Mouse (Mus musculus) hindbrain, embryonic 15.5 days (tissue): ENCODE data around the gene H2-M10.6. TPM values are rescaled to one million over a fixed set of nuclear protein-coding genes. Genes with fewer than 3 reads are reported as not detected.
A peak's percentile ranks its signal among the peaks of the same experiment; 100 is the strongest.
"Not testable (repeated sequence)": the region's sequence is repeated elsewhere in the genome, so short reads cannot be mapped to it uniquely, and the experiment has no call there.

Experiments
- ATAC-seq: fragments of 200-750 bp; cut with Nextera tagmentation; 2 replicates; pipeline ENCODE4 v1.8.0; 2017; ENCODE audit warnings: low read depth, moderate number of reproducible peaks, moderate TSS enrichment; ENCODE audit not compliant: low FRiP score
- H3K27ac ChIP-seq: fragments of 300-500 bp; sonication (generic); replicated peaks from 2 replicates; pipeline ENCODE4 v1.5.1; 2015; ENCODE audit warnings: mild to moderate bottlenecking, inconsistent platforms
- H3K27me3 ChIP-seq: fragments of 300-500 bp; sonication (generic); 2 replicates; pipeline ENCODE4 v1.6.1; 2015; ENCODE audit warnings: control low read depth, inconsistent platforms
- H3K36me3 ChIP-seq: fragments of 300-500 bp; sonication (generic); 2 replicates; pipeline ENCODE4 v1.6.1; 2015; ENCODE audit warnings: control low read depth, inconsistent platforms
- H3K4me1 ChIP-seq: fragments of 300-500 bp; sonication (generic); replicated peaks from 2 replicates; pipeline ENCODE4 v1.6.1; 2015; ENCODE audit warnings: control low read depth, inconsistent platforms
- H3K4me2 ChIP-seq: fragments of 300-500 bp; sonication (generic); 2 replicates; pipeline ENCODE4 v1.6.1; 2015; ENCODE audit warnings: moderate library complexity, mild to moderate bottlenecking, inconsistent platforms
- H3K4me3 ChIP-seq: fragments of 300-500 bp; sonication (generic); 2 replicates; pipeline ENCODE4 v1.5.1; 2015; ENCODE audit warnings: mild to moderate bottlenecking, inconsistent platforms
- H3K9ac ChIP-seq: fragments of 300-500 bp; sonication (generic); 2 replicates; pipeline ENCODE4 v1.6.1; 2015; ENCODE audit warnings: inconsistent platforms
- H3K9me3 ChIP-seq: fragments of 300-500 bp; sonication (generic); 2 replicates; pipeline ENCODE4 v1.6.1; 2016; ENCODE audit warnings: control low read depth, inconsistent platforms
- WGBS: fragments of 180-500 bp; shearing (Covaris S2); methylation state at CpG from one replicate; pipeline ENCODE4 v1.1.7; 2015; 5-methylcytosine and 5-hydroxymethylcytosine counted together
- polyA plus RNA-seq: library from polyadenylated mRNA; unstranded; fragments of >200 nt; fragmentation: Nextera tagmentation; extraction: Ambion mirVana; gene quantifications from 2 replicates; pipeline ENCODE4 v1.2.1, GENCODE M21; 2015

The H2-M10.6 gene
- not detected in 2 replicates for polyA plus RNA-seq

DNA sequence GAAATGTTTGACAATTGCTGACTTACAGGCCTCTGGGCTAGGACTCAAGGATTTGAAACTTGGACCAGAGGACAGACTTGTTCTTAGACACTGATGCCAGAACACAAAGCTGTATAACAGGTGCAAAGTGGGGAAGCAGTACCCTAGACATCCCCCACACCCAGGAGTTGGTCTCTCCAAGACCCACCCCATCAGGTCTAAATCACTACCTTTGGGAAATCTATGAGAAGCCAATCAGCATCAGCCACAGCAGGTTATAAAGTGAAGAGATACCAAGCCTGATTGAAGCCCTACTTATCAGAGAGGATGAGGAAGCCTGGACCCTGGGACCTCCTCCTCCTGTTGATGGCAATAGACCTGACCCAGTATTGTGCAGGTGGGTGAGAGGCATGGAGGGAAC lies at the start of gene H2-M10.6:
Gene H2-M10.6 (plus strand): TSS at position 301 of the 400 bp plus-strand sequence.
- no peaks in the 10 kb centered on the region for H3K9me3 ChIP-seq
- H3K27me3 ChIP-seq: no peaks in the 10 kb centered on the region
- H3K4me2 ChIP-seq: no peak within 1 kb of the TSS
- H3K36me3 ChIP-seq: no peaks in the 10 kb centered on the region
- H3K4me1 ChIP-seq: no peaks in the 10 kb centered on the region
- no peak within 1 kb of the TSS for H3K27ac ChIP-seq
- no peak for ATAC-seq
- no peak within 1 kb of the TSS for H3K9ac ChIP-seq
- H3K4me3 ChIP-seq: no peak within 1 kb of the TSS

DNA sequence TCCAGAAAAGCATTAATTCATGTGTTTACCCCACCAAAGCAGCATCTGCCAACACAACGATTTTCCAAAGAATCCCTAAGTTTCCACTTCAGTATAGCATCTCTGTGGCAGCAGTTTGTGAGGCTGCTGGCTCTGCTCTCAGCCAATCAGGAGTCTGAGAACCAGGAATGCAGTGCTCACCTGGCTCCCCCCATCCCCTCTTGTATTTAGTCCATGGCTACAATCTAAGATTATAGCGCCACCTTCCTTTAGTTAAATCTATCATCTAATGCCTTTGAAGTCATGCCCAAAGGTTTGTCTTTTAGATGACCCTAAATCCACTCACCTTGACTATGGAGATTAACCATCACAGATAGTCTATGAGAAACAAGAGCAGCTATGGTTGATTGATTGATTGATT lies 48.2 kb upstream of the H2-M10.6 start:
- Histone ChIP-seq H3K9ac (no peak overlapping the region), H3K9me3 (no peaks in the 10 kb centered on the region), H3K4me3 (no peak overlapping the region), H3K27ac (no peak overlapping the region), H3K4me1 (no peaks in the 10 kb centered on the region), H3K36me3 (no peaks in the 10 kb centered on the region), H3K4me2 (no peak overlapping the region), H3K27me3 (no peaks in the 10 kb centered on the region)
- WGBS: 61% methylated on average over 2 of the region's 2 CpGs
- peak; percentile 45; the same call in 1 of the 2 replicates for ATAC-seq

DNA sequence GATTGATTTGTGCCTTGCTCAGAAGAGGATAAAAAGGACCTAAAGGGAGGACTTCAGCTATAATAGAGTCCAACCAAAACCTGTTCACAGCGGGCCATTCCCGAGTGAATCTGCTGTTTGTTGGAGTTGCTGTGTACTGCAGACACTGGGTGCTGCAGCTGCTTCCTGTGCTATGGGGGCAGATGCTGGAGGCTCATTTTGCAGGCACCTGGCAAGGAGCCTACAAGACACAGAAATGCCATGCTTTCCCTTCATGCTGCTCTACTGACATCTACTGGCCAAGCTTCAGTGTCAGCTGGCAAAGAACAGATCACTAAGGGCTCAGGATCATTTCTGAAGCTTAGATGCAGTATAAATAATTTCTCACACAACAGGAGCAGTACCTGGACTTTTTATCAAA lies 47.7 kb upstream of the H2-M10.6 start:
- H3K27ac ChIP-seq, H3K9me3 ChIP-seq, H3K27me3 ChIP-seq, H3K4me1 ChIP-seq, H3K4me2 ChIP-seq, H3K4me3 ChIP-seq, H3K36me3 ChIP-seq, H3K9ac ChIP-seq: not testable (repeated sequence)
- 22% methylated on average over 2 of the region's 2 CpGs for WGBS
- ATAC-seq: peak; percentile 71

DNA sequence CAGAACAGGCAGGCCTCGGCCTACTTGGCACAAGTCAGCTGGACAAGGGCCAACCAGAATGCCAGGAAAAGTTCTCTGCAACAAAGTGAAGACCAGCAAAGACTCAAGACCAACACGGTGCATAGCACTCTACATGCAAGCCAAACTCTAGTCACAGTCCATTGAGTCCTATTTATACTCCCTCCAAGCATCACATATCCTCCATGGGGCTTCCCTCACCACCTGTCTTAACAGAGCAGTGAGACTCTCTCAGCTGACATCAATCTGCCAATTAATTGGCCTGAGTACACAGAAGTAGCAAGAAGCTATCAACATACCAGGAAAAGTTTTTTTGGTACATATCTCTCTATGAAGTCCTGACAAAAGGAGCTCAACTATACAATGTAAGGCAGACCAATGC lies 46.6 kb upstream of the H2-M10.6 start:
- not testable (repeated sequence) for H3K9me3 ChIP-seq, H3K27me3 ChIP-seq, ATAC-seq, H3K9ac ChIP-seq, H3K4me2 ChIP-seq, H3K4me3 ChIP-seq, H3K27ac ChIP-seq, H3K36me3 ChIP-seq, H3K4me1 ChIP-seq
- 69% methylated on average over 2 of the region's 2 CpGs for WGBS

DNA sequence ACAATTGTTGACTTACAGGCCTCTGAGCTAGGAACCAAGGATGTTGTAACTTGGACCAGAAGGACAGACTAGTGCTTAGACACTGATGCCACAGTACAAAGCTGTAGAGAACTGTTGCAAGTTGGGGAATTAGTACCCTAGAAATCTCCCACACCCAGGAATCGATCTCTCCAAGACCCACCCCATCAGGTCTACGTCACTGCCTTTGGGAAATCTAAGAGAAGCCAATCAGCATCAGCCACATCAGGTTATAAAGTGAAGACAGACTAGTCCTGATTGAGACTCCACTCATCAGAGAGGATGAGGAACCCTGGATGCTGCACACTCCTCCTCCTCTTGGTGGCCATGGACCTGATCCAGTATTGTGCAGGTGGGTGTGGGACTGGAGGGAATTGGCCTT lies 39.4 kb upstream of the H2-M10.6 start, which contains the start of gene H2-M10.5:
Gene H2-M10.5 (plus strand): TSS at position 301 of the 400 bp plus-strand sequence.
- not testable (repeated sequence) for H3K4me2 ChIP-seq, H3K27ac ChIP-seq, H3K4me1 ChIP-seq, H3K36me3 ChIP-seq, H3K4me3 ChIP-seq, H3K9ac ChIP-seq, ATAC-seq, H3K27me3 ChIP-seq, H3K9me3 ChIP-seq
- WGBS: 96% methylated on average over 2 of the region's 2 CpGs

DNA sequence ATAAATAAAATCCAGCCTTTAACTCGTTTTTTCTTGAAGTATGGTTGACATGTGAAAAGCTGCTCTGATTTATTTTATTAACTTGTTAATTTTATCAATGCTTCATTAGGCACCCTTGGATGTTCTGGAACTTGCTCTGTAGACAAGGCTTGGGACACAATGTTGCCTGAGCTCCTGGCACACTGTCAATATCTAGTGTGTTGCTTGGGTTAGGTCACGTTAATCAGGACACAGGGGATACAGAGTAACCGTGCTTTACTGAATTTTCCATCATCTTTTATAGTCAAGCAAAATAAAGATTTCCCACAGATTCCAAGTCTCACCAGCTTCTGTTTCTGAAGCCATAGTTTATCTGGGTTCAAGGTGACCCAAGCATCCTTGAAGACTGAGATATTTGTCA lies 30.4 kb upstream of the H2-M10.6 start:
- H3K9ac ChIP-seq: no peak overlapping the region
- 66% methylated on average over 3 of the region's 3 CpGs for WGBS
- H3K4me1 ChIP-seq: no peaks in the 10 kb centered on the region
- H3K27ac ChIP-seq: no peak overlapping the region
- no peaks in the 10 kb centered on the region for H3K36me3 ChIP-seq
- H3K4me2 ChIP-seq: no peak overlapping the region
- no peak for ATAC-seq
- no peaks in the 10 kb centered on the region for H3K9me3 ChIP-seq
- no peaks in the 10 kb centered on the region for H3K27me3 ChIP-seq
- H3K4me3 ChIP-seq: no peak overlapping the region

DNA sequence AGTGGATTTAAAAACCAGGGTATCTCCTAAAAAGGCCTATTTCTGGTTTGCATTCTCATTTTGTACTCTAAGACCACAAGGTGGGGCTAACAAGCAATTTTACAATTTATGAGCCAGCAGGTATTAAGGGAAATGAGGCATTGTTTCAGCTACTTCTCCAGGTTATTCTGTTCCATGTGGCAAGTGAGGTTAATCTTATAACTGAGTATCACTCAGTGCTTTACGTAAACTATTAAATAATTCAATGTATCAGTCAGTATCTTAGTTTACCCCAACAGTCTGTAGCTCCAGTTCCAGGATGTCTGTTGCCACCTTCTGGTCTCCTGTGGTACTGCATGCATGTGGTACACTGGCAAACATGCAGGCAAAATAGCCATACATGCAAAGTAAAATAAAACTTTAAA lies 25.5 kb upstream of the H2-M10.6 start:
- not testable (repeated sequence) for H3K27ac ChIP-seq, H3K9me3 ChIP-seq, H3K4me2 ChIP-seq, H3K4me1 ChIP-seq, H3K36me3 ChIP-seq, H3K27me3 ChIP-seq, H3K9ac ChIP-seq, H3K4me3 ChIP-seq
- WGBS: 33% methylated on average over 1 of the region's 1 CpGs
- peak; percentile 30; the same call in 1 of the 2 replicates for ATAC-seq

DNA sequence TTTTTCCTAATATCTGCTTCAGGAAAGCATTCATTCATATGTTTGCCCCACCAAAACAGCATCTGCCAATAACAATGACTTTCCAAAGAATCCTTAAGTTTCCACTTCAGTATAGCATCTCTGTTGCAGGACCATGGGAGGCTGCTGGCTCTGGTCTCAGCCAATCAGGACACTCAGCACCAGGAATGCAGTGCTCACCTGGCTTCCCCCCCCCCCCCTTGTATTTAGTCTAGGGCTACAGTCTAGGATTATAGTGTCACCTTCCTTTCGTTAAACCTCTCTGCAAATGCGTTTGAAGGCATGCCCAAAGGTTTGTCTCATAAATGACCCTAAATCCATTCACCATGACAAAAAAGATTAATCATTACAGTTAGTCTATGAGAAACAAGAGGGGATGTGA lies 23.6 kb upstream of the H2-M10.6 start:
- 73% methylated on average over 2 of the region's 2 CpGs for WGBS
- Histone ChIP-seq H3K36me3 (no peaks in the 10 kb centered on the region), H3K4me2 (no peak overlapping the region), H3K4me3 (no peak overlapping the region), H3K9ac (no peak overlapping the region), H3K27ac (no peak overlapping the region), H3K27me3 (no peaks in the 10 kb centered on the region), H3K4me1 (no peaks in the 10 kb centered on the region), H3K9me3 (no peaks in the 10 kb centered on the region)
- ATAC-seq: peak; percentile 55; the same call in 1 of the 2 replicates

DNA sequence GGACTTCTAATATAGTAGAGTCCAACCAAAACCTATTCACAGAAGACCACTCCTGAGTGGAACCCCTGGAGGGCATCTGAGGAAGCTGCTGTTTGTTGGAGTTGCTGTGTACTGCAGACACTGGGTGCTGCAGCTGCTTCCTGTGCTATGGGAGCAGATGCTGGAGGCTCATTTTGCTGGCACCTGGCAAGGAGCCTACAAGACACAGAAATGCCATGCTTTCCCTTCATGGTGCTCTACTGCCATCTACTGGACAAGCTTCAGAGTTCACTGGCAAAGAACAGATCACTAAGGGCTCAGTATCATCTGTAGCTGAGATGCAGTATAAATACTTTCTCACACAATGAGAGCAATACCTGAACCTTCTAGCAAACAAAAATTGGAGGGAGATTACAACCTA lies 23.2 kb upstream of the H2-M10.6 start:
- H3K36me3 ChIP-seq, H3K4me3 ChIP-seq, H3K9ac ChIP-seq, H3K9me3 ChIP-seq, H3K4me1 ChIP-seq, H3K4me2 ChIP-seq, H3K27me3 ChIP-seq, H3K27ac ChIP-seq: not testable (repeated sequence)
- peak; percentile 93 for ATAC-seq

DNA sequence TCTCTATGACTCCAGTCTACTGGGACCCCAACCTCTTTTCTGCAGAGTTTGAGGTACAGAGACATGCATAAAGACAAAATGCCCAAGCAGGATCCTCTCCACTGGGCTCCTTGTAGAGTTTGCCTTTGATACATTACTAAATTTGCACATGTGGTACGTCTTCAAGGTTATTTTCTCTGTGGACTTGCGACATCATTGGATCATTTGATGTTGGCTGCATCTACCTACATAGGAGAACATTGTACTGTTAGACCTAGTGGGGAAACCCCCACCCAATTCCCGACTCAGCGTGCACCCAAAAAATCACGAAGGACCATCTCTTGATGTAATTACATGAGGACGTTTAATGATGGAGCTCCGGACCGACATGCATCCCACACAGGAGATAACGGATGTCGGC lies 12.5 kb upstream of the H2-M10.6 start:
- Histone ChIP-seq H3K27ac (no peak overlapping the region), H3K27me3 (no peaks in the 10 kb centered on the region), H3K9ac (no peak overlapping the region), H3K4me1 (no peaks in the 10 kb centered on the region), H3K9me3 (no peaks in the 10 kb centered on the region), H3K36me3 (no peaks in the 10 kb centered on the region), H3K4me2 (no peak overlapping the region), H3K4me3 (no peak overlapping the region)
- ATAC-seq: no peak
- WGBS: 93% methylated on average over 10 of the region's 10 CpGs

DNA sequence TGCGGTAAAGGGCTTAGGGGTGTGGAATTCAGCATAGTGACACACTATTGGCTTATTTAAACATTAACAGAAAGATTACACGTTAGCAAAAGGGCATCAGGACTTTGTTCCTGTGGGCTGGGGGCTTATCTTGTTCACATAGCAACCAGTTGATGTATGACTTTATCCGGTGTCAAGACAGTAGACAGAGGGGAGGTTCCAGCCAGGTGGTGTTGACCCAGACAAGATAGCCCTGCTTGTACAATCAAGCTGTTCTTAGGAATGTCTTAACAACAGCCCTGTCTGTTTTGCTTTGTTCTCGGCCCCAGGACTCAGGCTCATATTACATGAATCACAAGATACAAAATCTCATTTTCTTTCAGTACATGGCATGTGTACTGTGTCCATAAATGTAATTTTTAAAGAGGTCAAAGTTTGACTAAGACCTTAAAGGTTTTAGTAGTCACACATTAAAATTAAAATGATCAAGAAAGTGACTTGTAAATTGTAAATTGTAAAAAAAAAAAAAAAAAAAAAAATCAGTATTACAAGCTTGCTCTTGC lies 12.0 kb upstream of the H2-M10.6 start:
- not testable (repeated sequence) for H3K27ac ChIP-seq, H3K9me3 ChIP-seq, H3K4me3 ChIP-seq, ATAC-seq, H3K36me3 ChIP-seq, H3K27me3 ChIP-seq, H3K9ac ChIP-seq, H3K4me2 ChIP-seq, H3K4me1 ChIP-seq
- 77% methylated on average over 4 of the region's 4 CpGs for WGBS

DNA sequence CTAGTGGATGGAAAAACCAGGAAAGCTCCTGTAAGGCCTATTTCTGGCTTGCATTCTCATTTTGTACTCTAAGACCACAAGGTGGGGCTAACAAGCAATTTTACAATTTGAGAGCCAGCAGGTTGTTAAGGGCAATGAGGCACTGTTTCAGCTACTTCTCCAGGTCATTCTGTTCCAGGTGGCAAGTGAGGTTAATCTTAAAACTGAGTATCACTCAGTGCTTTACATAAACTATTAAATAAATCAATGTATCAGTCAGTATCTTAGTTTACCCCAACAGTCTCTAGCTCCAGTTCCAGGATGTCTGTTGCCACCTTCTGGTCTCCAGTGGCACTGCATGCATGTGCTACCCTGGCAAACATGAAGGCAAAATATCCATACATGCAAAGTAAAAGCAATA lies 12.0 kb downstream of the H2-M10.6 start:
- Histone ChIP-seq H3K27ac (no peak overlapping the region), H3K4me1 (no peaks in the 10 kb centered on the region), H3K9ac (no peak overlapping the region), H3K27me3 (no peaks in the 10 kb centered on the region), H3K4me3 (no peak overlapping the region), H3K36me3 (no peaks in the 10 kb centered on the region), H3K4me2 (no peak overlapping the region), H3K9me3 (no peaks in the 10 kb centered on the region)
- ATAC-seq: no peak

DNA sequence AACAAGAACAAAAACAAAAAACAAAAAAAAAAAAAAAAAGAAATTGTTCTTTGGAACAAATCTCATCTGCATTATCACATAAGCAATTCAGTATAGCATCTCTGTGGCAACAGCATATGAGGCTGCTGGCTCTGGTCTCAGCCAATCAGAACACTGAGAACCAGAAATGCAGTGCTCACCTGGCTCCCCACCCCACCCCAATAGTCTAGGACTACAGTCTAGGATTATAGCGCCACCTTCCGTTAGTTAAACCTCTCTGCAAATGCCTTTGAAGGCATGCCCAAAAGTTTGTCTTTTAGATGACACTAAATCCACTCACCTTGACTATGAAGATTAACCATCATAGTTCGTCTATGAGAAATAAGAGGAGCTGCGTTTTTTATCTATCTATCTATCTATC lies 13.6 kb downstream of the H2-M10.6 start:
- 24% methylated on average over 4 of the region's 4 CpGs for WGBS

More for the DNA sequence above, 13.6 kb downstream of the H2-M10.6 start:
- ATAC-seq: peak; percentile 84
- Histone ChIP-seq H3K4me1 (no peaks in the 10 kb centered on the region), H3K9ac (no peak overlapping the region), H3K27ac (no peak overlapping the region), H3K4me2 (peak overlapping the region; percentile 48), H3K27me3 (no peaks in the 10 kb centered on the region), H3K9me3 (no peaks in the 10 kb centered on the region), H3K36me3 (no peaks in the 10 kb centered on the region), H3K4me3 (peak overlapping the region; percentile 21; the same call in 1 of the 2 replicates)
